Mouse (Mus musculus): ENCODE data around the gene Olfr455. TPM values are rescaled to one million over a fixed set of nuclear protein-coding genes. Genes with fewer than 3 reads are reported as not detected.

The Olfr455 gene
- polyA plus RNA-seq (2014; fragmentation: Nextera tagmentation; extraction: Ambion mirVana), result not detected in 2 replicates

DNA sequence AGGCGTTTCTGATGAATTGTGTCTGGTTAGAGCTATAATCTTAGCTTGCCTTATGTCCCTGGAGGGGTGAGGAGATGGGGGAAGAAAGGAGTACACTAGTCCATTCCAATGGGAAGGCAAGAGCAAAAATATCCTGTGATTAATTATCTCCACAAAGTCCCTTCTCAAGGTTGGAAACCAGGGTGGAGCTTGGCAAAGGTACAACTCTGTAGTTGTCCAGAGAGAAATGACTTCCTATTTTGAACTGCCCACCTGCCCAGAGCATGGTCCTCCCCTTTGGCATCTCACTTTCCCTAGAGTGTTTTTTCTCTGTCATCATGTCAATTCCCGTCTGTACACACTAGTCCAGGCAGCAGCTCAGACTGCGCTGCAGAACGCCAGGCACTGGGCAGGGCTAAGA lies at the start of gene Olfr455:
Olfr455 (minus strand) TSS at position 127 of the 400 bp plus-strand sequence.
- H3K27me3 ChIP-seq (ENCODE audit: control insufficient read depth, insufficient read depth, low read length), result no peaks in the 10 kb centered on the region
- no peaks in the 10 kb centered on the region for H3K36me3 ChIP-seq (ENCODE audit: control insufficient read depth, insufficient read depth, low read length)
- H3K4me1 ChIP-seq (ENCODE audit: control insufficient read depth, insufficient read depth, low read length), result no peaks in the 10 kb centered on the region
- H3K9me3 ChIP-seq (ENCODE audit: control insufficient read depth, low read length), result no peaks in the 10 kb centered on the region
- ATAC-seq (ENCODE audit: low FRiP score, low TSS enrichment), result no peak
- no peak within 1 kb of the TSS for H3K4me3 ChIP-seq (replicated peaks; ENCODE audit: low read depth, low read length)
- 85% methylated on average over 4 of the region's 4 CpGs for WGBS
- no peak within 1 kb of the TSS for H3K4me2 ChIP-seq (ENCODE audit: low read length)
- H3K9ac ChIP-seq (replicated peaks; ENCODE audit: low read length), result no peak within 1 kb of the TSS
- DNase-seq, result no peak
- no peak within 1 kb of the TSS for H3K27ac ChIP-seq (replicated peaks; ENCODE audit: low read depth, low read length)

DNA sequence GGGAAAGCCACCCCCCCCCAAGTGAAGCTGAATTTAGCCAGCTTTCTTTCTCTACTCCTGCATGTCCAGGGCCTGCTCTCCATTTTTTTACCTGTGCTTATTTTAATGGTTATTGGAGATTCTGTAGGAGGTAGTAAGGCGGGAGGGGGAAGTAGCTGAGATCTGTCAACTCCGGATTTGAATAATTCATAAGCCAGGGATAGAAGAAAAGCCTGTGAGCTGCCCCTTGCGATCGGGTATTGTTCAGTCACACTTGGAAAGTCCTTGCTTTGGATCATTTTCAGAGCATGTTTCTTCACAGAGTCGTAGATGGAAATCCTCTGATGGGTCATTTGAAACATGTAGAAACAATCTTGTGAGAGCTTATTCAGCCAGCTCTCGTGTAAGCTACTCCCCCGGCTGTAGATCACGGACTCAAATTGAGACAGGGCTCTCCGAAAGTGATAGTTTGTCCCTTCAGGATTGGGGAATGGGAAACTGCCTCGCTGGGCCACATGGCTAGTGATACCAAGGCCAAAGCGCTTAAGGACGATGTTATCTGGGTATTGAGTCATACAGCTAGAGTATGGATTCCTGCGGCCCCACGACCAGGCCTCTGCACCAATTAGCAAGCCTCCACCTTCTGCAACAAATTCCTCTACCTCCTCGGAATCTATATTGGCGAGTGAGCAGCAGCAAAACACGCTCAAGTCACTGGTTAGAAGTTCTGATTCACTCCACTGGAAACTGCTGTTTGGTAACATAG lies 45.9 kb upstream of the Olfr455 start:
- ATAC-seq (ENCODE audit: low FRiP score, low TSS enrichment), result no peak
- H3K36me3 ChIP-seq (ENCODE audit: control insufficient read depth, insufficient read depth, low read length), result no peaks in the 10 kb centered on the region
- H3K27me3 ChIP-seq (ENCODE audit: control insufficient read depth, insufficient read depth, low read length), result no peaks in the 10 kb centered on the region
- H3K4me2 ChIP-seq (ENCODE audit: low read length), result 0 out of 2 replicates have a peak overlapping the region, but pooled peaks have one; percentile 25
- peaks cover 5% of the 10 kb centered on the region; the same call in 1 of the 2 replicates for H3K4me1 ChIP-seq (ENCODE audit: control insufficient read depth, insufficient read depth, low read length)
- H3K4me3 ChIP-seq (replicated peaks; ENCODE audit: low read depth, low read length), result no peak overlapping the region
- H3K9me3 ChIP-seq (ENCODE audit: control insufficient read depth, low read length), result no peaks in the 10 kb centered on the region
- WGBS, result 47% methylated on average over 17 of the region's 17 CpGs
- peak; percentile 29 for DNase-seq
- no peak overlapping the region for H3K27ac ChIP-seq (replicated peaks; ENCODE audit: low read depth, low read length)
- no peak overlapping the region for H3K9ac ChIP-seq (replicated peaks; ENCODE audit: low read length)

DNA sequence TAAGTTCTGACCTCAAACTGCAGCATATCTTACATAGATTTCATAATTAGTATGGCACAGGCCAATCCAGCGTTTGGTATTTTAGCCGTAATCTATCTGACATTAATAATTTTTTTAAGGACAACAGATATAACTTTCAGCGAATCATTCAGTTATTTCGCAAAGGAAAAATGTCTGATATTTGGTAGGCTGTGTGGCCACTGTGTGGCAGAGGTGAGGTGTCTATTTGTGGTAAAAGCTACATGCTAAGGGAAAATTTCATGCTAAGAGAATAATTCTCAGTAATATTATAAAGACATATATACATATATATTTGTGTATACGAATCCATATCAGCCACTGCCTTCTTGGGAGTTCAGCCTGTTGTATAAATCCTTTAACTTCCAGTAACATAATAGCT lies 39.2 kb upstream of the Olfr455 start:
- Histone ChIP-seq H3K27me3 (ENCODE audit: control insufficient read depth, insufficient read depth, low read length) (no peaks in the 10 kb centered on the region), H3K9ac (replicated peaks; ENCODE audit: low read length) (no peak overlapping the region), H3K4me1 (ENCODE audit: control insufficient read depth, insufficient read depth, low read length) (no peaks in the 10 kb centered on the region), H3K9me3 (ENCODE audit: control insufficient read depth, low read length) (no peaks in the 10 kb centered on the region), H3K4me2 (ENCODE audit: low read length) (no peak overlapping the region), H3K27ac (replicated peaks; ENCODE audit: low read depth, low read length) (no peak overlapping the region), H3K36me3 (ENCODE audit: control insufficient read depth, insufficient read depth, low read length) (no peaks in the 10 kb centered on the region), H3K4me3 (replicated peaks; ENCODE audit: low read depth, low read length) (no peak overlapping the region)
- no peak for DNase-seq
- no peak for ATAC-seq (ENCODE audit: low FRiP score, low TSS enrichment)
- 86% methylated on average over 5 of the region's 5 CpGs for WGBS

DNA sequence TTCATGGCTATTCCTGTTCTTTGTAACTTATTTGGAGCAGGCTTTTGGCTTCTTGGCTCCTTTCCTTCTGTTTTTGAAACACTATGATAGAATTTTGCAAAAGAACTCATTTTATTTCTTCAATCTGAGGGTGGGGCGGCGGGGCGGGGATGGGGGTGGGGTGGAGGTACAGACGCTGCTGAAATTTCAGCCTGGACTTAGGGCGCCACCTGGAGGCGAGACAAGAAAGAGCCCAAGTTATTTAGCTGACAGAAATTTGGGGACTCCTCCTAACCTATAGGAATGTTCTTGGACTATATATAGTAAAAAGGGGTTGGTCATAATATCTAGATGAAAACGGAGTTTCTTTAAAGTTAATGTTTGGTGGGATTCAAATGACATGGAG lies 36.1 kb upstream of the Olfr455 start:
- Histone ChIP-seq H3K4me3 (replicated peaks; ENCODE audit: low read depth, low read length) (no peak overlapping the region), H3K4me2 (ENCODE audit: low read length) (no peak overlapping the region), H3K27ac (replicated peaks; ENCODE audit: low read depth, low read length) (no peak overlapping the region), H3K9me3 (ENCODE audit: control insufficient read depth, low read length) (no peaks in the 10 kb centered on the region), H3K4me1 (ENCODE audit: control insufficient read depth, insufficient read depth, low read length) (no peaks in the 10 kb centered on the region), H3K9ac (replicated peaks; ENCODE audit: low read length) (no peak overlapping the region), H3K27me3 (ENCODE audit: control insufficient read depth, insufficient read depth, low read length) (no peaks in the 10 kb centered on the region), H3K36me3 (ENCODE audit: control insufficient read depth, insufficient read depth, low read length) (no peaks in the 10 kb centered on the region)
- 2% methylated on average over 7 of the region's 7 CpGs for WGBS
- DNase-seq (peak; percentile 69), ATAC-seq (ENCODE audit: low FRiP score, low TSS enrichment) (no peak)

DNA sequence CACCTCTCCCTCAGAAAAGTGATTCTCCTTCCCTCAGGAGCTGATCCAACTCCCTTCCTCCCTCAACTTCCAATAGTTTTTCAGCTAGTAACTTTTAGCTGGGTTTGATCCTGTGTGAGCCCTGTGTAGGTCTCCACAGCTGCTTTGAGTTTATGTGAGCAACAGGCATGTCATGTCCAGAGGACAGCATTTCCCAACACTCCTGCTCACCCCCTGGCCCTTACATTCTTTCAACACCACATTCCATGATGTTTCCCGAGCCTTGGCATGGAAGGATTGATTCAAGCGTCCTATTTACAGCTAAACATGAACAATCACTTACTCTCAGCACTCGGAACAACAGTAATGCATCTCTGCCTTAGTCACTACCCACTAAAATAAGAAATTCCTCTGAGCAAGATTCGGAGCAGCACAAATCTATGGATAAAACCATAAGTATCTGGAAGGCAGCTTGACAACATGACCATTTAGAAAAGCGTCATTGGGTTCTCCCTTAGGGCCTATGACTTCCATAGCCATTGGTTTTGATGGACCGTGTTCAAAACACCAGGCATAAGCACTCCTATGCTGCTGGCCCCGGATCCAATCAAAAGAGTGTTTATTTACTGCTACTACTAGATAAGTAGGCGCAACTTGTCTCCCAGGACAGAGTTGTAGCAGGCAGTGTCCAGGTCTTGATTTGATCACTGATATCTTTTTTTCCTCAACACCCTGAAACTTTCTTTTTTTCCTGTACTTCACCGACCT lies 35.5 kb upstream of the Olfr455 start:
- Histone ChIP-seq H3K4me2 (ENCODE audit: low read length) (no peak overlapping the region), H3K4me3 (replicated peaks; ENCODE audit: low read depth, low read length) (no peak overlapping the region), H3K9ac (replicated peaks; ENCODE audit: low read length) (no peak overlapping the region), H3K36me3 (ENCODE audit: control insufficient read depth, insufficient read depth, low read length) (no peaks in the 10 kb centered on the region), H3K4me1 (ENCODE audit: control insufficient read depth, insufficient read depth, low read length) (no peaks in the 10 kb centered on the region), H3K27me3 (ENCODE audit: control insufficient read depth, insufficient read depth, low read length) (no peaks in the 10 kb centered on the region), H3K9me3 (ENCODE audit: control insufficient read depth, low read length) (no peaks in the 10 kb centered on the region), H3K27ac (replicated peaks; ENCODE audit: low read depth, low read length) (no peak overlapping the region)
- DNase-seq (no peak), ATAC-seq (ENCODE audit: low FRiP score, low TSS enrichment) (no peak)
- 71% methylated on average over 9 of the region's 9 CpGs for WGBS

DNA sequence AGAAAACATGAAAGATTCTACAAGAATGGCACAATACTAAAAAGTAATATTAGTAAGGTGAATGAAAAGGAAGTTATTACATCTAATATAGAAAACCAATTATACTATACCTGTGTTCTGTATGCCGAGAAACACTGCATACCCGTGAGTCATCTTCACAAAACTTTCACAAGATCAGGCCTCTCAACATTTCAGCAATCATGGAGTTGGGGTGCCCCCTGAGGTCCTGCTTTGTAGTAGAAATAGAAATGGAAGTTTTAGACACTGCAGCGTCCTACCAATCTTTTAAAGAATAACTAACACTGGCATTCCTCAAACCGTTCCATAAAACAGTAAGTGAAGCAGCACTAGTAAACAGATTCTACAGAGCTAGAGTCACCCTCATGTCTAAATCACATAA lies 31.3 kb upstream of the Olfr455 start:
- H3K4me2 ChIP-seq (ENCODE audit: low read length), result no peak overlapping the region
- H3K27ac ChIP-seq (replicated peaks; ENCODE audit: low read depth, low read length), result no peak overlapping the region
- H3K9me3 ChIP-seq (ENCODE audit: control insufficient read depth, low read length), result no peaks in the 10 kb centered on the region
- DNase-seq, result no peak
- no peaks in the 10 kb centered on the region for H3K4me1 ChIP-seq (ENCODE audit: control insufficient read depth, insufficient read depth, low read length)
- no peak for ATAC-seq (ENCODE audit: low FRiP score, low TSS enrichment)
- H3K36me3 ChIP-seq (ENCODE audit: control insufficient read depth, insufficient read depth, low read length), result no peaks in the 10 kb centered on the region
- H3K9ac ChIP-seq (replicated peaks; ENCODE audit: low read length), result no peak overlapping the region
- H3K27me3 ChIP-seq (ENCODE audit: control insufficient read depth, insufficient read depth, low read length), result no peaks in the 10 kb centered on the region
- no peak overlapping the region for H3K4me3 ChIP-seq (replicated peaks; ENCODE audit: low read depth, low read length)
- WGBS, result 84% methylated on average over 4 of the region's 4 CpGs

DNA sequence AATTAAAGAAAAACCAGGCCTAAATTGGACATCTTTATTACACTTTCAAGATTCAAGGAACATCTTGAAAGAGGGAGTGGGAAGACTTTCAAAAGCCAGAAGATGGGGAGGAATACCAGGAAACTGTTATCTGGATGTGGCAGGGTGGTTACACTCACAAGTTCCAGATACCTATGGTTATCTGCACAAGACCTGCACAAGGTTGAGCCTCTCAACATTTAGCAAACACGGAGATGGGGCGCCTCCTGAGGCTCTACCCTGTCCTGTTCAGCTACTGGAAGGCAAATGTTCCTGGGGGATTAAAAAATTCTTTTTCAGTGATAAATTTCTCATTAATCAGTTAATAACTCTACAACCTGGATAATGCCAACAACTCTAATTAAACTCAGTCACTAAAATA lies 30.0 kb upstream of the Olfr455 start:
- no peak for ATAC-seq (ENCODE audit: low FRiP score, low TSS enrichment)
- 96% methylated on average over 2 of the region's 2 CpGs for WGBS
- H3K4me1 ChIP-seq (ENCODE audit: control insufficient read depth, insufficient read depth, low read length), result no peaks in the 10 kb centered on the region

DNA sequence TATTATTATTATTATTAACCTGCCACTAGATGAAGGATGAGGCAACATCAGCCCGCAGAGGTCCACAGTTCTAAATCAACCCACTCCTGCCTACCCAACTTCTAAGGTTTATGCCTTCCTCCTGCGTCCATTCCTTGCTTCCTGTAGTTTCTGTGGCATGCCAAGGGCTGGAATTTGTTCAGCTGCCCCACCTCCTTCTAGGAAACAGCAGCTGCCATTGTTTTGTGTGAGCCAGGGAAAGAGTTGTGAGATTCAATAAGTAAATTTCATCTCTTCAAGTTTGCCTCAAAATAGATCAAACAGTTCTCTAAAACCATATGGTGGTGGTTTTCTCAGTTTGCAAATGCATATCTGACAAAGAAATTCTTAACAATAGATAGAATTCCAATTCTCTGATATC lies 20.8 kb upstream of the Olfr455 start:
- no peak overlapping the region for H3K4me3 ChIP-seq (replicated peaks; ENCODE audit: low read depth, low read length)
- H3K9ac ChIP-seq (replicated peaks; ENCODE audit: low read length), result no peak overlapping the region
- no peaks in the 10 kb centered on the region for H3K36me3 ChIP-seq (ENCODE audit: control insufficient read depth, insufficient read depth, low read length)
- no peak overlapping the region for H3K4me2 ChIP-seq (ENCODE audit: low read length)
- no peaks in the 10 kb centered on the region for H3K4me1 ChIP-seq (ENCODE audit: control insufficient read depth, insufficient read depth, low read length)
- H3K9me3 ChIP-seq (ENCODE audit: control insufficient read depth, low read length), result no peaks in the 10 kb centered on the region
- ATAC-seq (ENCODE audit: low FRiP score, low TSS enrichment) (no peak), DNase-seq (no peak)
- 77% methylated on average over 2 of the region's 2 CpGs for WGBS
- H3K27ac ChIP-seq (replicated peaks; ENCODE audit: low read depth, low read length), result no peak overlapping the region
- no peaks in the 10 kb centered on the region for H3K27me3 ChIP-seq (ENCODE audit: control insufficient read depth, insufficient read depth, low read length)

More for the DNA sequence above, 30.0 kb upstream of the Olfr455 start:
- Histone ChIP-seq H3K4me3 (replicated peaks; ENCODE audit: low read depth, low read length) (no peak overlapping the region), H3K27ac (replicated peaks; ENCODE audit: low read depth, low read length) (no peak overlapping the region), H3K27me3 (ENCODE audit: control insufficient read depth, insufficient read depth, low read length) (no peaks in the 10 kb centered on the region), H3K4me2 (ENCODE audit: low read length) (no peak overlapping the region), H3K9me3 (ENCODE audit: control insufficient read depth, low read length) (no peaks in the 10 kb centered on the region), H3K36me3 (ENCODE audit: control insufficient read depth, insufficient read depth, low read length) (no peaks in the 10 kb centered on the region), H3K9ac (replicated peaks; ENCODE audit: low read length) (no peak overlapping the region)
- DNase-seq, result no peak

Measured in midbrain, embryonic 14.5 days (tissue).